Mouse (Mus musculus) midbrain, embryonic 13.5 days (tissue): ENCODE measurements at regions not wholly inside any gene's neighbourhood (a gene's known extent, or its start where the extent isn't known, plus 50 kb on each side); places are given as distances from the start of the nearest gene placed in this dataset.
A peak's percentile ranks its signal among the peaks of the same experiment; 100 is the strongest.

ENCODE experiments used
- ATAC-seq: fragments of 200-750 bp; cut with Nextera tagmentation; 2 replicates; pipeline ENCODE4 v1.8.0; 2017; ENCODE audit warnings: mild to moderate bottlenecking, moderate TSS enrichment, moderate library complexity
- H3K27ac ChIP-seq: fragments of 300-500 bp; sonication (generic); 2 replicates; pipeline ENCODE4 v1.5.1; 2015; ENCODE audit warnings: inconsistent platforms, mild to moderate bottlenecking, moderate library complexity
- H3K27me3 ChIP-seq: fragments of 300-500 bp; sonication (generic); 2 replicates; pipeline ENCODE4 v1.6.1; 2015; ENCODE audit warnings: mild to moderate bottlenecking, inconsistent platforms
- H3K36me3 ChIP-seq: fragments of 300-500 bp; sonication (generic); 2 replicates; pipeline ENCODE4 v1.6.1; 2015; ENCODE audit warnings: mild to moderate bottlenecking, inconsistent platforms
- H3K4me1 ChIP-seq: fragments of 300-500 bp; sonication (generic); replicated peaks from 2 replicates; pipeline ENCODE4 v1.6.1; 2015; ENCODE audit warnings: inconsistent platforms
- H3K4me2 ChIP-seq: fragments of 300-500 bp; sonication (generic); replicated peaks from 2 replicates; pipeline ENCODE4 v1.6.1; 2015; ENCODE audit warnings: moderate library complexity, mild to moderate bottlenecking, inconsistent platforms
- H3K4me3 ChIP-seq: fragments of 300-500 bp; sonication (generic); replicated peaks from 2 replicates; pipeline ENCODE4 v1.5.1; 2015; ENCODE audit warnings: mild to moderate bottlenecking, inconsistent platforms
- H3K9ac ChIP-seq: fragments of 300-500 bp; sonication (generic); replicated peaks from 2 replicates; pipeline ENCODE4 v1.6.1; 2015; ENCODE audit warnings: mild to moderate bottlenecking, inconsistent platforms
- H3K9me3 ChIP-seq: fragments of 300-500 bp; sonication (generic); 2 replicates; pipeline ENCODE4 v1.6.1; 2016; ENCODE audit warnings: mild to moderate bottlenecking, inconsistent platforms
- WGBS: fragments of 180-500 bp; shearing (Covaris S2); methylation state at CpG from one replicate; pipeline ENCODE4 v1.1.7; 2015; 5-methylcytosine and 5-hydroxymethylcytosine counted together

DNA sequence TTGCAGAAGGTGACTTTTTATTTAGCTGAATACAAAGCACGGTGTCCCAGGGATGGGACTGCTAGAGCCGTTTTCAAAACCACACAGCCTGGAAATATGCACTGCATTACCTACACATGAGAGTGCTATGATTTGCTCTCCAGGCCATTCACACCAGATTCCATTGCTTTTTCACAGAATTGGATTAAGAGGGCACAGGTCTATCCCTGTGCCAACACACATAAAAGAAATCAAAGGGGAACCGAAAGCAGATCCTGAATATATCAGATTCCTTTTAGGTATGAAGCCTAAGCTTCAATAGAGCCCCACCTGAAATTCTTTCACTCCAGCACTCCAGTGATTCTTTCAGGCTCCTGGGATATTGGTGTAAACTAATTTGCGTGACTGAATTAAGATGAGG is 606.2 kb upstream of the Crim1 start:
- 63% methylated on average over 4 of the region's 4 CpGs for WGBS
- Histone ChIP-seq H3K9me3 (no peaks in the 10 kb centered on the region), H3K27ac (no peak overlapping the region), H3K4me2 (no peak overlapping the region), H3K4me3 (no peak overlapping the region), H3K27me3 (no peaks in the 10 kb centered on the region), H3K9ac (no peak overlapping the region), H3K4me1 (no peaks in the 10 kb centered on the region), H3K36me3 (no peaks in the 10 kb centered on the region)
- ATAC-seq, result no peak

DNA sequence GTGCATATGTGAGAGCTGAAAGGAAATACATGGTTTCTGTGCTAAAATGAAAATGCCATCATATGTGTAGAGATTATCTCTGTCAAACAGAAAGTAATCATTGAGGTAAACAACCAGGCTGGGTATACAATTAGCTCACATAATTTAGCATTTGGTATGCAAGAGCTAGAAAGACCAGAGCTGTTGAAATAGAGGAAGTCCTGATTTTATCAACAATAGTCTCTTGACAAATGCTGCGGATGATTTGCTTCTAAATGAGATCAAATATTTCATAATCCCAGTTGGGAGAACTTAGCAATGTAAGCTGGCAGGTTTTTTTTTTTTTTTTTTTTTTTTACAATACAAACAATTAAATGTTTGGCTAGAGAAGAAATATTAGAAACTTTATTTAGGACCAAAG is 603.6 kb upstream of the Crim1 start:
- Histone ChIP-seq H3K4me2 (no peak overlapping the region), H3K4me3 (no peak overlapping the region), H3K27ac (no peak overlapping the region), H3K4me1 (no peaks in the 10 kb centered on the region), H3K36me3 (no peaks in the 10 kb centered on the region), H3K9me3 (no peaks in the 10 kb centered on the region), H3K9ac (no peak overlapping the region), H3K27me3 (no peaks in the 10 kb centered on the region)
- no peak for ATAC-seq
- WGBS, result 89% methylated on average over 1 of the region's 1 CpGs

DNA sequence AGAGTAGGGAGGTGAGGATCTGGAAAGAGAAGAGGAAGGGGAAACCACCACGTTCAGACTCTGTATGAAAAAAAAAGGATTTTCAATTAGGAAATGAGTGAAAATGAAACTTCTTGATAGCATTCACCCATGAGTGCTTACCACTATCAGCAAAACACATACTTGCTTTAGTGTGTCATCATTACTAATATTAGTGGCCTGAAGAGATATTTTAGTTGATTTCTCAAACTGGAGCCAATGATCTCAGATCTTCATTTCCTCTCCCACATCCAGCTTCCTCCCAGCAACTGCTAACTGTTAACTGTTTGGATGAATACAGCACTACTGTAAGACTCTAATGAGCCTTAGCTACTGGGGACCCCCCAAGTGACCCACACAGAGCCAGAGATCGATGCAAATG is 576.6 kb upstream of the Crim1 start:
- Histone ChIP-seq H3K9me3 (no peaks in the 10 kb centered on the region), H3K36me3 (no peaks in the 10 kb centered on the region), H3K4me3 (no peak overlapping the region), H3K9ac (no peak overlapping the region), H3K27me3 (no peaks in the 10 kb centered on the region), H3K27ac (no peak overlapping the region), H3K4me1 (no peaks in the 10 kb centered on the region), H3K4me2 (no peak overlapping the region)
- 75% methylated on average over 2 of the region's 2 CpGs for WGBS
- ATAC-seq, result no peak

DNA sequence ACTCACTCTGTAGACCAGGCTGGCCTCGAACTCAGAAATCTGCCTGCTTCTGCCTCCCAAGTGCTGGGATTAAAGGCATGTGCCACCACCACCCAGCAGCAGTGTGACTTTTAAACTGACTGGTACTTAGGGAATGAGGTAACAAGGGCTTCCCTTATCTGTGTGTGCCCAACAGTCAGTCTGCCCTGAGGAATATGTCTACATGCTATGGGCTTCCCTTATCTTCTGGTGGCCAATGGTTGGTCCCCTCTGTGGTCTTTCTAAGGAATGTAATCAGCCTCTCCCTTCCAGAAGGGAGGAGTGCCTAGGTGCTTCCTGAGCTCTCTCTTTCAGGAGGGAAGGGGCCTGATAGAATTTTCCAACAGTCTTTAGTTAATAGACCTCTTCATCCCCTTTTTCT is 575.9 kb upstream of the Crim1 start:
- WGBS, result 89% methylated on average over 1 of the region's 1 CpGs
- ATAC-seq, result no peak
- Histone ChIP-seq H3K27me3 (no peaks in the 10 kb centered on the region), H3K27ac (no peak overlapping the region), H3K36me3 (no peaks in the 10 kb centered on the region), H3K9ac (no peak overlapping the region), H3K9me3 (peaks cover 3% of the 10 kb centered on the region; the same call in 1 of the 2 replicates), H3K4me3 (no peak overlapping the region), H3K4me1 (no peaks in the 10 kb centered on the region), H3K4me2 (no peak overlapping the region)

DNA sequence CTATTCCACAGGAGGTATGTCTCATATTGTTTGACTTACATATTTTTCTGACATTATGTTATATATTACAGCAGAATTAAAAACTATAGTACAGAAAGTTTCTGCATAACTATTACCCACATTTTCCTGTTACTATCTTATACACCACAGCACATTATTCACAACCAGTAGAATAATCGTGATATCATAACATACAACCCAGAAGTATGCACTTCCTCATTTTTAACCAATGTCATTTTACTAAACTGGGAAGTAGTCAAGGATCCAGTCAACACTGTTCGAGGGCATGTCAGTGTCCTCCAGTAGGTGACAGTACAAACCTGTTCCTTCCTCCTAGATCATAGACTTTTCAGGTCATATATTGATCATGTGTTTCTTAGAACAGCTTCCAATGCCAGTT is 557.7 kb upstream of the Crim1 start:
- Histone ChIP-seq H3K9ac (no peak overlapping the region), H3K4me1 (no peaks in the 10 kb centered on the region), H3K27me3 (no peaks in the 10 kb centered on the region), H3K27ac (no peak overlapping the region), H3K4me3 (no peak overlapping the region), H3K9me3 (no peaks in the 10 kb centered on the region), H3K36me3 (no peaks in the 10 kb centered on the region), H3K4me2 (no peak overlapping the region)
- 87% methylated on average over 2 of the region's 2 CpGs for WGBS
- ATAC-seq, result no peak

DNA sequence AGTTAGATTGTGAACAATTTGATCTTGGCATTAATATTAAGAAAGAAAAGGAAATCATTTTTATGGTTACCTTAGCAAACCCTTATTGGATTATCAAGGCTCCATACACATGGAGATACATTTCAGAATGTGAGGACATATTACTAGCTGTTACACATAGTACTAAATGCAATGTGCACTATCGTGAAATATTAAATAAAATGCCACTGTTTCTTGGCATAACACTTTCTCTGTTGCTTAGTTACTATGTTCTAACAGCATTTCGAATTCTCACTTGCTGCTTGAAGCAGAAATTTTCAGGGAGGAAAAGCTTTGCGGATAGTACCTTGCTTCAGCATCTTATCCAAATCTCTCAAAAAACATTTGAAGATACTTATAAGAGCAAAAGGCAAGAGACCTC is 551.1 kb upstream of the Crim1 start:
- no peak overlapping the region for H3K9ac ChIP-seq
- H3K36me3 ChIP-seq, result no peaks in the 10 kb centered on the region
- no peak overlapping the region for H3K4me2 ChIP-seq
- H3K4me3 ChIP-seq, result no peak overlapping the region
- no peak overlapping the region for H3K27ac ChIP-seq
- H3K9me3 ChIP-seq, result no peaks in the 10 kb centered on the region
- no peaks in the 10 kb centered on the region for H3K27me3 ChIP-seq
- ATAC-seq, result no peak
- H3K4me1 ChIP-seq, result no peaks in the 10 kb centered on the region
- WGBS, result 88% methylated on average over 3 of the region's 3 CpGs

DNA sequence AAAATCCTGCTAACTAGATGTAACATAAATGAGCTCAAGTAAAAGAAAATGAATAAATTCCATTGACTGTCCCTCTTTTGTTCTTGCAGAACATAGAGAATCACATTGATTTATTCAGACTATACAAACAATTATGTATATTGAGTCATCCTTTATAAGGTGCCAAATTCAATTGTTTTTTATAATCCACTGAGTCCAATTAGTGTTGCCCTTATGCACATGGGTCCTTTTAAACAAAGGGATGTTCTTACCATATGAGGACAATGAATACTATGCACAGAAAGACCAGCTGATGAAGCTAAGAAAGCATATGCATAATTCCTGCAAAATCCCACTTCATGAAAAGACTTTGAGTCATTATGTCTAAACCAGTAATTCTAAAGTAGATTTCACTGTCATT is 548.2 kb upstream of the Crim1 start:
- H3K4me3 ChIP-seq, result no peak overlapping the region
- no peaks in the 10 kb centered on the region for H3K36me3 ChIP-seq
- no peak overlapping the region for H3K27ac ChIP-seq
- H3K9ac ChIP-seq, result no peak overlapping the region
- peak; percentile 34; the same call in 1 of the 2 replicates for ATAC-seq
- H3K9me3 ChIP-seq, result no peaks in the 10 kb centered on the region
- no peak overlapping the region for H3K4me2 ChIP-seq
- H3K4me1 ChIP-seq, result no peaks in the 10 kb centered on the region
- no peaks in the 10 kb centered on the region for H3K27me3 ChIP-seq
